Mouse (Mus musculus) layer of hippocampus, adult 8-10 months (tissue): ENCODE data around the gene Fgfr2. TPM values are rescaled to one million over a fixed set of nuclear protein-coding genes. Genes with fewer than 3 reads are reported as not detected.
A peak's percentile ranks its signal among the peaks of the same experiment; 100 is the strongest.
"Not testable (repeated sequence)": the region's sequence is repeated elsewhere in the genome, so short reads cannot be mapped to it uniquely, and the experiment has no call there.

Source experiments
- DNase-seq, 2 experiments: peaks; one replicate each; pipeline ENCODE4 v3.0.0; 2022; ENCODE audit warnings: low spot score in 2 of 2
- total RNA-seq, 4 experiments: library from RNA; stranded (reverse); gene quantifications; 2 replicates each; pipeline ENCODE4 v1.2.4; 2022

Gene Fgfr2
- total RNA-seq, 4 experiments from 2014 or later: 60.7 to 72.9 (median 65.8) TPM

DNA sequence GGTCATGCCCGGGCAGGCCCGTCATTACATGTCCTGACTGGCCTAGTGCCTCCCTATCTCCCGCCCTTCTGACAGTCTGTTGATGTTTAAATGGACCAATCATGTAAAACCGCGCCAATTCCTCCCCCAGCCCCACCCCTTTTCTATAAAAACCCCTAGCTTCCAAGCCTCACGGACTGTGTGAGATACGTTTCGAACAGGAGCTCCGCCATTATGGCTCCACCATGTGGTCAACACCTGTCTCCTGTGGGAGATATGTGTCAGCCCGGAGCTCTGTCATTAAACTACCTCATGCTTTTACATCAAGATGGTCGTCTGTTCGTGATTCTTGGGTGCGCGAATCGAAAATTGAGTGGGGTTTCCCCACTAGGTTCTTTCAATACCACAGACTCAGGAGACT is 2592.0 kb downstream of the Fgfr2 start:
- DNase-seq: not testable (repeated sequence)

DNA sequence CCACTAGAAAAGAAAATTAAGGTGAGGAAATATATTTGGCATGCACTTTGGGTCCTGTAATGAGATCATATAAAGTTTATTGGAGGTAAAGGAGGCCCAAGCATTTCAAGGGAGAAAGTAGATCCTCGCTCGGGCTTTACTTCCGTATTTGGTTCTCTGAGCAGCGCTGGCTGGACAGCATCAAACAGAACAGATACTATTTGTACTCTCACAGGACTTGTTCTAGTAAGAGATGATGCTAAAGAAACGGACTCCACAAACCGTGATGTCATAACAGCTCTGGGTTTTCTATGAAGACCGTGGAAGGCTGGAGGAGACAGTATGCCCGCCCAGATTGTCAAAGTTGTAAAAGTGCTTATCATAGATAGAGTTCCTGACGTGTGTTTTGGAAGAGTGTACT is 2595.8 kb downstream of the Fgfr2 start:
- DNase-seq: no peak

DNA sequence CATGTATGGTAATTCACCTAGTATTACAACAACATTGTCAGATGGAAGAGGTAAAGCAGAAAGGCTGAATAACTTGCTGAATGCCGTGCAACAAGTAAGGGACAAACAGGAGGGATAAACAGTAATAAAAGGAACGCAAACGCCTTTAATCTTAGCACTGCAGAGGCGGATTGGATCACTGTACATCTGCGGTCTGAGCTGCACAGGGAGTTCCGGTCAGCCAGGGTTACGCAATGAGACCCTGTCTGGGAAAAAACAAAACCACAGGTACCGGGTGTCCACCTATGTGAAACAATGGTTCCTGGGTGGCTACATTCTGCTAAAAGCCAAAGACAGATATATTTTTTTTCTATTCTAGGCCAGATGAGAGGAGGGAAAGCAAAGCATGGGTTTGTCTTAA is 2599.7 kb downstream of the Fgfr2 start:
- DNase-seq: no peak

DNA sequence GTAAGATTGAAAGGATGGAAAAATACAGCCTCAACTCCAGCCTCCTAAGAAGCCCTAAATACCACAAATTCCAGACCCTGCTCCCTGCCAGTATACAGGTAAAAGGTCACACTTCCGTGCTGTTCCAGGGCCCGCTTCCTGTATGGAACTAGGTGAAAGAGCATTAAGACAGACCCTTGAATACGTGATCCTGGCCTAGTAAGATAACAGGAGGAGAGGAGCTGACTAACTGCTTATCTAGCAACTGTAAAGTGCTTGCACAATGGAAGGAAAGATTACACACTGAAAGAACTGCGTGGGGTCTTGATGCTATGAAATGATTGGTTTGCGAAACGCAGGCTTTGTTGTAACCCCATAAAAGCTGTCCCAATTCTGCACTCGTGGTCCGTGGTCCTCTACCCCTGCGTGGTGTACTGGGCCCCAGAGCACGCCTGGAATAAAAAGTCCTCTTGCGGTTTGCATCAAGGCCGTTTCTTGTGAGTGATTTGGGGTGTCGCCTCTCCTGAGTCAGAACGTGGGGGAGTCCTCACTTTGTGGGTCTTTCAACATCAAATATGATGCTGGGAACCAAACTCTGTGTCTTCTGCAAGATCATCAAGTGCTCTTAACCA is 2602.2 kb downstream of the Fgfr2 start:
- DNase-seq: no peak

- DNase-seq: peak in 1 of 2 experiments; percentile 48
Observed at GRCm38 (mm10) chr7:130520049-130520425, 2603.1 kb downstream of the Fgfr2 start, which contains the start of gene Ate1. Gene Ate1 (minus strand): TSS chr7:130520369.

- peak; percentile 96 for DNase-seq
Observed at GRCm38 (mm10) chr7:130519096-130520048, 2603.8 kb downstream of the Fgfr2 start.

DNA sequence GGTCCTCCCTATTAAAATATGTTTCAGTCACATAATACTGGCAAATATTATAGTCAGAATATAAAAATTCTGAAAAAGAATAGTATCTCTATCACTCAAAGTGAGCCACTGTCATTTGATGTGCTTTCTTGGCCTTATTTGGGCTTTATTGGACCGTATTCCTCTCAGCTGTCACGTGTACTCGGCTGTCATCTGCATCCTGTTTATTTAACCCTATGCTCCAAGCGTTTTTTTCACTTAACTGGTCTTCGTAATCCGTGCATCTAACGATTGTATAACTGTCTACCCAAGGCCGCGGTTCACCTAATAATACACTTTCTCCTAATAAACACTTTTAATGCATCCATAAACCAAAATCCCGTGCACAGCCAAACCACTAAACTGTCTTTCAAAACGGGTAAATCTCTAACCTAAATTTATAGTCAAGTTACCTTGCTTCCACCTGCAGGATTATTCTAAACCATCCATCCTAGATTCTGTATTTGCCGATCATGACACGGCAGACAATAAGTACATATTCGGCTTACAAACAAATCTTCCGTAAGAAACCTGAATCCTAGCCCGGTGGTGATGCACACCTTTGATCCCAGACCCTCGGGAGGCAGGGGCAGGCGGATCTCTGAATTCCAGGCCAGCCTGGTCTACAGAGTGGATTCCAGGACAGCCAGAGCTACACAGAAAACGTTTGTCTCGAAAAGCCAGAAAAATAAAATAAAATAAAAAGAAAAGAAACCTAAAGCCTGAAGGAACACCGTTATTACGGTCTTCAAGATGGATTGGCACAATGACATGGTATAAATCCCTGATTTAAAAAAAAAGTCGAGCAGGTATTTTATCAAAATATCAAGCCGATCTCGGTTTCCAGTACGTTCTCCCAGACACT is 2604.7 kb downstream of the Fgfr2 start:
- DNase-seq: no peak

GRCm38 (mm10) chr7:130510243-130510642 is 2612.9 kb downstream of the Fgfr2 start:
- DNase-seq: no peak

GRCm38 (mm10) chr7:130503006-130503405 is 2620.1 kb downstream of the Fgfr2 start:
- DNase-seq: no peak

GRCm38 (mm10) chr7:130501499-130501898 is 2621.7 kb downstream of the Fgfr2 start:
- DNase-seq: no peak

GRCm38 (mm10) chr7:130493346-130493745 is 2629.8 kb downstream of the Fgfr2 start:
- no peak for DNase-seq

DNA sequence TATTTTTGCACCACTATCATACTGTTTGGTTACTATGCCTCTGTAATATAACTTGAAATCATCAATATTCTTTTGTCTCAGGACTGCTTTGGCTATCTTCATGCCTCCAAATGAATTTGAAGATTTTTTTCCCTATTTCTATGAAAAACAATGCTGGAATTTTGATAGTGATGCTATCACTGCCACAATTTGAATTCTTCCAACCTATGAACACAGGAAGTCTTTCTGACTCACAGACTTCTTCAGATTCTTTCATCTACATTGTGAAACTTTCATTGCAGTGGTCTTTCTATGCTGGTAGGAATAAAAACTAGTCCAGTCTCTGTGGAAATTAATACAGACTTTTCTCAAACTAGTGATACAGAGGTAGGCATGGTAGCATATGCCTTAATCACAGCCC is 2631.1 kb downstream of the Fgfr2 start:
- no peak for DNase-seq

DNA sequence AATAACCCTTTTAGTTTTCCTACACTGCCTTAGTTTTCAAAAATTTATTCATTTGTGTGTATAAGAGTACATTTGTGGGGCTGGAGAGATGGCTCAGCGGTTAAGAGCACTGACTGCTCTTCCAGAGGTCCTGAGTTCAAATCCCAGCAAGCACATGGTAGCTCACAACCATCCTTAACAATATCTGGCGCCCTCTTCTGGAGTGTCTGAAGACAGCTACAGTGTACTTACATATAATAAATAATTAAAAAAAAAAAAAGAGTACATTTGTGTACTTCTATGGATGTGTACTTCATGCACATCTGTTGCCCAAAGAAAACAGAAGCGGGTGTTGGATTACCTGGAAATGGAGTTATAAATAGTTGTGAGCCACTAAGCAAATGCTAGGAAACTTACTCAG is 2644.1 kb downstream of the Fgfr2 start:
- DNase-seq: not testable (repeated sequence)

DNA sequence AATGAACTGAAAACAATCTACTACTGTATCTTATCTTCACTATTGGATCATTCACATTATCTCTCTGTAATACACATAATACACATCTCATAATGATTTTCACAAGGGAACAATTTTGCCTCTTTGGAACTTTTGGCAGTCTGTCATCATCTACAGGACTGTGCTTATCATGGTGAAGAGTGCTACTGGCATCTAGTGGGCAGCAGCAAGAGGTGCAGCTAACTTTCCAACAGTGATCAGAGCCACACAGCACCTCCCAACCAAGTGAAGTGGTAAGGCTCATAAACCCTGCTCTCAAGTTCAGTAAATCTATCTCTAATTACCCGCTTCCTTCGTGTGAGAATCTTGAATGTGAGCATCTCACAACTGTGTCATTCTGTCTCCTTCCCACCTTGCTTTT is 2647.2 kb downstream of the Fgfr2 start:
- peak; percentile 52 to 63 for DNase-seq

DNA sequence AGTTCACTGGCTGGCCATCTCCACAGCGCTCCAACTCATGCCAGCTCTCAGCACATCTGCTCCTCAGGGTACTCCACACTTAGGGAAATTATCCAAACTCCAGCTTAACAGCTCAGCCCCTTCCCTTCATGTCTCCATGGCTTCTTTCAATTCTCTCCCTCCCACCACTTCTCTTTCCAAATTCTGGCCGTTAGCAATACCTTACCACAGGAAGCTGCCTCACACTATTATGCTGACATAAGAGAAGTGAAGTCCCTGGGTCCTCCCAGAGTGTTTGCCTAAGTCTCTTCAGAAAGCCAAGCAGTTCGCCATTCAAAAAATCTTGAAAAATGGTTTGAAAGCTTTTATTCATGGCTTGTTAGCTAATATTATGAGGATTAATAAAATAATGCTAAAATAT is 2649.3 kb downstream of the Fgfr2 start:
- no peak for DNase-seq

DNA sequence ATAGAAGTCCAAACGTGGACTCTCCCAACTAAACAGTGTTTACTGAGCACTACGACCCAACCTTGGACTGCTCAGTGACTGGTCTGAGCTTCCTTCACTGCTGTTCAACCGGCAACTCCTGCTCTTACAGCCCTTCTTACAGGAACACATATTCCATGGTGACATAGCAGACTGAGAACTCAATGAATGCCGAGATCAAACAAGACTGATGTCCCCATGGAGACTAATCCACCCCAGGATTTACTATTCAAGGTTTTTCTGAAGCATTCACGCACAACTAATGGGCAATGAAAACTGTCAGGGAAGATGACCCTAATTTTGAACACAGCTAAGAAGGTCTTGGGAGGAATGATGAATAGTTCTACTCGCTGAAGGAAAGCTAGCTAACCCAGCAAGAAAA is 2650.5 kb downstream of the Fgfr2 start:
- DNase-seq: no peak

- no peak for DNase-seq
Observed at GRCm38 (mm10) chr7:130471045-130471444, 2652.1 kb downstream of the Fgfr2 start.

- DNase-seq: no peak
Observed at GRCm38 (mm10) chr7:130455587-130456246, 2667.4 kb downstream of the Fgfr2 start.

DNA sequence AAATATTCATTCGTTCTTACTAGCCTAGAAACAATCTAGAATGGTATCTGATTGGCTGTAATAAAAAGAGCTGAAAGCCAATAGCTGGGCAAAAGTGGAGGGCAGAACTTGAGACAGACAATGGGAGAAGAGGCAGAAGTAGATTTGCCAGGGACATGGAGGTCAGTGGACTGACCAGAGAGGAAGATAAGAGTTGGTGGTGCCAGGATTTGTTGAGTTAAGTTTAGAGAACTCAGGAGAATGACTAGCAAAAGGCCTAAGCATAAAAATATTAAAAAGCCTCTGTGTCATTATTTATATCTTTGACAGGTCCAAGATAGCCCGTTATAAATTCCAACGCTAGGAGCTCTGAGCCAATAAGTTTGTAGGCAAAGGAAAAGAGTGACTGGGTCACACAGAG is 2668.9 kb downstream of the Fgfr2 start:
- DNase-seq: no peak

GRCm38 (mm10) chr7:130435776-130436175 is 2687.4 kb downstream of the Fgfr2 start:
- DNase-seq: no peak

DNA sequence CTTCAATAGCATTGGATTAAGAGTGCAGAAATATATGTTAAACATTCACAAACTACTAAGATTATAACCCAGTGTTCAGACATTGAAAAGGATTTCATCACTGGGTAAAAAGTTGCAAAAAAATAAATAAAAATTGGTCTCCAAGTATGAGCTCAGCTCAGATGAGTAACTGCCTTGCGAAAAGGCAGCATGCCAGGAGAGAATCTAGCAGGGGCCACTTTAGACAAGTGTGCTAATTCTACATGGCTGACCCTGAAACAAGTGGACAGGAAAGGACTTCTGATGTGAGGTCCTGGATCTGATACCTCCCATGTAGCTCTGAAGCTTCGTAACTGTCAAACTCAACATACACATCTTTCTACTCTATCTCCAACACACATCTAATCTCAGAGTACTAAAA is 2691.0 kb downstream of the Fgfr2 start:
- DNase-seq: no peak
